In genomic region chr5:37082420-37082819, GRCm38 (mm10) we compare ENCODE assay signal across 8 mouse cellular contexts. TPM values are rescaled to one million over a fixed set of nuclear protein-coding genes. Genes with fewer than 3 reads are reported as not detected.
DNase-seq lines count a peak whose midpoint lies in the region; ATAC-seq and TF ChIP-seq lines count a peak whose summit lies in the region.

No protein-coding gene starts in this region.

- DNase-seq in CD4-positive, CD25-positive, alpha-beta regulatory T cell, adult 2 months (ENCODE audit: low read depth, low spot score): peak; percentile 47
- DNase-seq in lung, embryonic 14.5 days: peak; percentile 47
- no peak for DNase-seq in lung, adult 2 months
- peak; percentile 68 to 69 for DNase-seq in frontal cortex, postnatal 14 days (ENCODE audit: low spot score in 2 of 2)
- peak; percentile 76 for DNase-seq in layer of hippocampus, adult 9-11 months
- peak; percentile 54 to 77 for DNase-seq in spleen, postnatal 4 days (ENCODE audit: low spot score in 2 of 2)

- H3K4me3 ChIP-seq in lung, embryonic 14.5 days (ENCODE audit: low read depth, low read length): no peak overlapping the region
- no peak overlapping the region for H3K4me3 ChIP-seq in lung, adult 2 months (replicated peaks; ENCODE audit: extremely low read depth, low read depth, low read length)

- H3K9me3 ChIP-seq in lung, embryonic 14.5 days (ENCODE audit: low read depth, low read length): no peaks in the 10 kb centered on the region

- no peaks in the 10 kb centered on the region for H3K4me1 ChIP-seq in lung, embryonic 14.5 days (ENCODE audit: insufficient read depth)
- H3K4me1 ChIP-seq in lung, adult 2 months (ENCODE audit: control insufficient read depth, insufficient read depth, low read length): no peaks in the 10 kb centered on the region

- H3K27me3 ChIP-seq in lung, embryonic 14.5 days (ENCODE audit: insufficient read depth, low read length): no peaks in the 10 kb centered on the region

- H3K4me2 ChIP-seq in lung, embryonic 14.5 days: no peak overlapping the region

- TF ChIP-seq CTCF in lung, embryonic 14.5 days (IDR thresholded peaks at IDR 0.05; ENCODE audit: low read depth): no peak
- no peak for TF ChIP-seq CTCF in lung, adult 2 months (IDR thresholded peaks at IDR 0.05; ENCODE audit: insufficient read depth, low read length)

- no peak for TF ChIP-seq POLR2A in lung, adult 2 months (IDR thresholded peaks at IDR 0.05; ENCODE audit: borderline replicate concordance, extremely low read depth, low read depth, low read length)

- no peak overlapping the region for H3K27ac ChIP-seq in lung, embryonic 14.5 days (ENCODE audit: low read depth)

- no peak overlapping the region for H3K9ac ChIP-seq in lung, embryonic 14.5 days

- no peak for ATAC-seq in CD4-positive, CD25-positive, alpha-beta regulatory T cell, adult 4 months
- no peak; the same call in 1 of the 2 replicates for ATAC-seq in lung, embryonic 14.5 days (ENCODE audit: insufficient read depth)
- no peak for ATAC-seq in cerebellum, adult (ENCODE audit: insufficient number of reproducible peaks, low FRiP score, low TSS enrichment)

- 21% methylated on average over 3 of the region's 3 CpGs for WGBS in lung, embryonic 14.5 days
- 22% methylated on average over 3 of the region's 3 CpGs for WGBS in lung, adult 2 months

- no peaks in the 10 kb centered on the region for H3K36me3 ChIP-seq in lung, embryonic 14.5 days (ENCODE audit: insufficient read depth)

RNA-seq across cellular contexts. Expression of gene Gm1043, which starts 2.8 kb away (rescaled TPM):
- polyA plus RNA-seq in CD4-positive, CD25-positive, alpha-beta regulatory T cell, adult 4 months (2017; shearing (Covaris generic)): 1 to 10 TPM; 2.4 to 4.2 TPM
- polyA plus RNA-seq in lung, embryonic 14.5 days (2014; fragmentation: Nextera tagmentation; extraction: Ambion mirVana): not detected in 2 replicates
- polyA plus RNA-seq in lung, adult 2 months (2012; rRNA removed): 0.28 and 0.38 TPM in 2 replicates
